Mouse (Mus musculus): Measurements from ENCODE around the gene Anks1b.

Gene Anks1b

DNA sequence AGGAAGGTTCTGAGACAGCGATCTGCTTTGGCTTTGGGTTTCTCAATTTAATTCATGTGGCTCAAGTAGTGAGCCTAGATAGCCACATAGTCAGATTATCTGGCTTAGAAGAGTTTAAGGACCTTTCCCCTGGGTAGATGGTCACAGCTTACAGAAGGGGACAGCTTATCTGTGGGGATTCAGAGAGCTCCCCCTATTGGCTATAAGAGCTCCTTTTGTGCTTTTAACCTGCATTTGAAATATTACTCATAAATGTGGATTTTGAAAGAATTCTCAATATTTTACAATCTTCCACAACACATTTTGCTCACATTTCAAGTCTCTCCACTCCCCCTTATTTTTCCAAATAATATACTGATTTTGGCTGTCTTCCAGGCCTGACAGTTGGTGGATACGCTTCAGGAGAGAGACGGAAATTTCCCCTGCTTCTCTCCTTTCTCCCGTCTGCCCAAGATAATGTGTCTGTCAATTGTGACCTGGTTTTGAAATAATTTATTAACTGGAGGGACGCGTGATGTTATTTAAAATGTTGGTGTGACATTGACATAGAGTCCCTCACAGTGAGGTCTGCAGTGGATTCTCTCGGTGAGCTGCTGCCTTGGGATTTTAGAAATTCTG lies 29.5 kb downstream of the Anks1b start:
- no peak for TF ChIP-seq GATA4 (IDR thresholded peaks at IDR 0.05; ENCODE audit: insufficient replicate concordance, low read length)

DNA sequence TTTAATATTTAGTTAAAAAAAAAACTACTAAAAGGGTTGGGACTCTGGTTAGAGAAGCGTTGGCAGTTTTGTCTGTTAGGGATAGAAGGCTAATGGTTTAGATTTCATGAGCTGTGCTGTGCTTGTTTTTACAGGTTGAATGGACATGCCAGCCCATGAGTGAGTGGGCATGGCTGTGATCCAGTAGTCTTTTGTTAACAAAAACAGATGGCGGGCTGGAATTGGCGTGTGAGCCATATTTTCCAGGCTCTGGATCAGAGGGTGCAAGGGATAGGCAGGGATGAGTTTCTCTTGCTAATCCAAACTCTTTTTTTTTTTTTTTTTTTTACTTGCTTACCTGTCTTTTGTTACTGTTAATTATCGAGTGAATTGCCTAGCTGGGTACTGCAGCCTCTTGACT lies 38.6 kb downstream of the Anks1b start:
- TF ChIP-seq GATA4 (IDR thresholded peaks at IDR 0.05; ENCODE audit: insufficient replicate concordance, low read length): no peak

DNA sequence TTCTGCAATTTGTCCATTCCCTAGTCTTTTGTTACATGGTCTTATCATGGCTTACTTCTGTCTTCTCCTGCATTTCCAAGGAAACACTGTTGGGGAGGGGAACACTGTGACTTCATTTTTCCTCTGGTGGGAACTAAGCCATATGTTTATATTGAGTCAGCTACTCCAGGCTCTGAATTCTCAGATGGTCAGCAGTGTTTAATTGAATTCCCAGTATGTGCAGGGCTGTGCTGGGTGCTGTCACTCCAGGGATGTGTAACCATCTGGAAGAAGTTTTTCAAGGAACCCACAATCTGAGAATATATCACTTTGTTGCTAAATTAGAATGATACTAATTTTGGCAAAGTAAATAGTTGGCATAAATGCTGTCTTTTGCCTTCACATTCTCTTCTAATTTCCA lies 39.9 kb downstream of the Anks1b start:
- no peak for TF ChIP-seq GATA4 (IDR thresholded peaks at IDR 0.05; ENCODE audit: insufficient replicate concordance, low read length)

DNA sequence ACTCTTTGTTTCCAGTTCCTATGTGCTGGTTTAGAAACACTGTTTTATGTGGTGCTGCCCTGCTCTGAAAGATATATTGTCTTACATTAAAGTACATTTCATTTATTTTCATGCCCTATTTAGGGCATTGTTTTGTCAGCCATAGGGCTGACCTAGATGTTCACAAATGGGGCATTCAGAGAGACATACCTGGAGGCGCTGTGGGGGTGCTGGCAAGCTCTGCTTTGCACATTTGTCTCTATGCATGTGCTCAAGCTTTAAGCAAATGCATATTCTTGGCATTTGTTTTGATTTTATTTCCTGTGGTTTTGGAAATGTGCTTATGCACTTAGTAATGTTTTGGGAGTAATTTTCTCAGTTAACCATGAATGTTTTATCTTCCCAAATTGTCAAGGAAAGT lies 43.8 kb downstream of the Anks1b start:
- TF ChIP-seq GATA4 (IDR thresholded peaks at IDR 0.05; ENCODE audit: insufficient replicate concordance, low read length): no peak

DNA sequence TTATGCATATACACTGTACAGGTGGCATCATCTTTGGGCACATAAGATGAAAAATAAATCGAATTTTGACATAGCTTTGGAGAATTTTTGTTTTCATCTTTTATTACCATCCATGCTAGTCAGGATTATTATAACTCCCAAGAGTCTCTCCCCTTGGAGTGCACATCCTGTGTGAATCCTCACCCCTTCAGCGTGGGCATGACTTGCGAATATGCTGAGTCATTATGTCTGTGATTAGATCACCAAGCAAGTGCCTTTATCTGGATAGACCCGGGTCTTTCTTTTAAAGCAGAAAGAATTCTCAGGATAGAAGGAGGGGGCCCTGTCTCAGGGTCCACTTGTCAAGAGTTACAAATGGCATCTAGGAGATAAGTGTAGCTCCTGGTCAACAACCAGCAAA lies 48.7 kb downstream of the Anks1b start:
- TF ChIP-seq GATA4 (IDR thresholded peaks at IDR 0.05; ENCODE audit: insufficient replicate concordance, low read length): no peak

DNA sequence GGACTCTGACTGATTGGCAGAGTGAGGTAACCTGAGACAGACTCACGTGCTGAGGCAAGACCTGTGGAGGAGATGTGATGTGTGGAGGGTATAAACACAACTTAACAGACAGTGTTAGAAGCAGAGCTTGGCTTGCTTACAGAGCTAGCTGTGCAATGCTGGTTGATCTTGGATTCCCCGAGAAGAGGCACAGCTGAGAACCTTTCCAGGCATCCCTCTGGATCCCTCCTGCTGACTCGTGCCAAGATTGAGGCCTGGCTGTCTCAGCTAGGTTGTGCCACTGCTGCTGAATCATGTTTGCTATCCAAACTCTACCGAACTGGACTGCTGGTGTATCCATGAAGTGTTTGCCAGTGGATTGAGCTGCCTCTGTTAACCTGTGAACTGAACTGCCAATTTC lies 68.9 kb downstream of the Anks1b start:
- no peak for TF ChIP-seq GATA4 (IDR thresholded peaks at IDR 0.05; ENCODE audit: insufficient replicate concordance, low read length)

DNA sequence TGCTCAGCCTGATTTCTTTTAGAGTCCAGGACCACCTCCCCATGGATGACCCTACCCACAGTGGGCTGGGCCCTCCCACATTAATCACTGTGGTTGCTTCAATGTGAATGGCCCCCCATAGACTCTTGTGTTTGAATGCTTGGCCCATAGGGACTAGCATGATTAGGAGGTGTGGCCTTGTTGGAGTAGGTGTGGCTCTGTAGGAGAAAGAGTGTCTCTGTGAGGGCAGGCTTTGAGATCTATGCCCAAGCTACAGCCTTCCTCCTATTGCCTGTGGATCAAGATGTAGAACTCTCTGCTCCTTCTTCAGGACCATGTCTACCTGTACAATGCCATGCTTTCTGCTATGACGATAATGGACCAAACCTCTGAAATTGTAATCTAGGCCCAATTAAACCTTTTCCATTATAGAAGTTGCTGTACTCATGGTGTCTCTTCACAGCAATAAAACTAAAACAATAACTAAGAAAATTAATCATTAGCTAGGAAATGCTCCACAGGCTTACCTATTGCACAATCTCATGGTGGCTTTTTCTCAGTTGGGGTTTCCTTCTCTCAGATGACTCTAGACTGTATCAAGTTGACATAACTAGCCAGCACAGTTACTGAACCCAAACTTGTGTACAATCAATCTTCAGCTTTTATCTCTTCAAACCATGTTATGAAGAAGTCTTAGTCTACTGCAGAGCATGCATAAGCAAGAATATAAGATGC lies 73.5 kb downstream of the Anks1b start:
- TF ChIP-seq GATA4 (IDR thresholded peaks at IDR 0.05; ENCODE audit: insufficient replicate concordance, low read length): no peak

DNA sequence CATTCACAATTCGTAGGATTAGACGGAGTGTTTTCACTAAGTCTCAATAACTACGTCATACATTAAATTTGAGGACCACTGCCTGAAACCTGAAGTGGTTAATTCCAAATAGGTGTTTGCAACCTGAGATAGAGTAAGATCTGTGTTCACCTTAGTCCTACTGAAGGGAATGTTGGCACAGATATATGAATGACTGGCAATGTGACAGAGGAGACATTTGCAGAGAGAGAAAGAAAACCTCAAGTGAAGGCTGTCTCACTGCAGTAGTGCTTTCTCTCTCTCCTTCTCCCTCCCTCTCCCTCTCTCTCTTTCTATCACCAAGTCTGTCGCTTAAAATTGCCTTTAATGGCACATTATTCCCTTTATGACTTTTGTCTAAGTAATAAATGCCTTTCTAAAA lies 101.1 kb downstream of the Anks1b start:
- TF ChIP-seq GATA4 (IDR thresholded peaks at IDR 0.05; ENCODE audit: insufficient replicate concordance, low read length): no peak

DNA sequence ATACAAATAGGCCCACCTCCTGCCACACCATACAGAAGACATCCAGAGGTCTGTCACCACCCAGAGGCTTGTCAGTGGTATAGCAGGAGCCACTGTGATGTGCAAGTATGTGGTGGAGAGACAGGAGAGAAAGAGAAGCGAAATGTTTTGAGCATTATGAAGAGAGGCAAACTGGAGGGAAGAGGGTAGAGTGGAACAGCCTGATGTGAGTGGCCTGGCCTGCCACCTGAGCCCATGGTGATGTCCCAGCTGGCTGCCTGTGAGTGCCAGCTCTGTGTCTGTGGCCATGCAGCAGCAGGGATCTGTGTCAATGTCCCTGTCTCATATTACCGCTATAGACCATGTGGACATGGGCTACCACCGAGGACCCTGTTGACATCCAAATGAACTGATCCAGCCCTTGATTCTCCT lies 102.1 kb downstream of the Anks1b start:
- no peak for TF ChIP-seq GATA4 (IDR thresholded peaks at IDR 0.05; ENCODE audit: insufficient replicate concordance, low read length)

DNA sequence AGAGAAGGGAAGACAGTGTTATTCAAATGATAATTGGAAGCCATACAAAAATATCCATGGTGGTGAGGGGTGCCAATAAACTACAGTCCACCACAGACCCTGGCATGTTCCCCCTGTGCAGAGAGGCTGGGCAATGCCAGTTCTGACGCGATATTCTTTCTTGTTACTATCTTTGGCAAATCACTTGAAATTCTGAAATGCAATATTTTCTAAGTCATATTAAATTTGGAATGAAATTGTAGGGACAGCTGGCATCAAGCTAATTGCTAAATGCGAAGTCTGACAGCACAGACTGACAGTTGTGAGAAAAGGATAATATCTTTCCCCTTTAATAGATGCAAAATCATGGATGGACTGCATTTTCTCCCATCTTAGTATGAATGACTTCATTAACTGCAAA lies 103.3 kb downstream of the Anks1b start:
- TF ChIP-seq GATA4 (IDR thresholded peaks at IDR 0.05; ENCODE audit: insufficient replicate concordance, low read length): no peak

DNA sequence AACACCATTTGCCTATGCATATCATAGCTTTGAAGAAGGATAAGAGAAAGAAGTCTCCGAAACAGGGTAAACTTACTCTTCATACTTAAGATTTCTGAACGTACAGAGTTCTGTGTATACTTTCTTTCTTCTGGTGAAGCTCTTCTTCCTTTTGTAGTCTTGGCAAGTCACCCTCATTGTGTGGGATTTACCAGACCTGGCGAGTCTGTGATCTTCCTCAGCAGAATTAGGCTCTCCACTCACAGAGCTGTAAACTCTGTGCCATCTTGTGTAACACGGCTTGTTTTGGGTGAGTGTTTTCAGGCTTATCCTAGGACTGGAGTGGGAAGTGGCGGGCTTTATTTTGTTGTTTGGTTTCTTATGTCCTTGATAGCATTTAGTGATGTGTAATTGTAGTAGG lies 120.9 kb downstream of the Anks1b start:
- no peak for TF ChIP-seq GATA4 (IDR thresholded peaks at IDR 0.05; ENCODE audit: insufficient replicate concordance, low read length)

DNA sequence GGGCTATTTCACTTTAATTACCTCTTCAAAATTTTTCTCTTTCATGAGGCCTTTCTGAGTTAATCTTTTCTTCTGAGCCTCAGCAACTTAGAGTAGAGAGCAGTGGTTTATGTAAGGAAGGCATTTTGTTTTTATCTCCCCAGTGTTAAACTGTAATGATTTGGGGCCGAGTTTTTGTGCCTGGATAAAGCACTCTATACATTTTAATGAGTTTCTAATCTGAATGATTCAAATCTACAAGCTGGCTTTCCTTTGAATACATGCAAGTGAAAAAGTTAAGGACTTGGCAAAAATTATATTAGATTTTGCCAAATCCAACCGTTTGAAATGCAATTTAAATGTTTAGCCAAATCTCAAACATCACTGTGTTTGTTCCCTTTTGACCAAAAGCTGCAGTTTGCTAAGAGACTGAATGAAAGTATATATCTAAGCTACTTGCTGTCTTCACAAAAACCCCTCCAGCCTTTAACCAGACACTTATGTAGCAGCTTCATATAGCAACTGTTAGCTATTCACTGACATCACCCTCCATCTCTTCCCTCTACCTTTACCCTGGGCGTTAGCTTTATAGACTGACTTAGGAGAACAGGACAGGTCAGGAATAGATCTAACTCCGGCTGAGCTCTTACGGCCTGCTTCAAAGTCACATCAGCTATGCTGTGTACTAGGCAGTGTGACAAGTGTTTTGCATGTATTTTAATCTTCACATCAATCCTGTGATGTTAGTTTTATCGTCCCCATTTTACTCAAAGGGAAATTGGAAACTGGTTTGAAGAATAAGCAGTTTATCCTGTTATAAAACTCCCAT lies 122.5 kb downstream of the Anks1b start:
- no peak for TF ChIP-seq GATA4 (IDR thresholded peaks at IDR 0.05; ENCODE audit: insufficient replicate concordance, low read length)

DNA sequence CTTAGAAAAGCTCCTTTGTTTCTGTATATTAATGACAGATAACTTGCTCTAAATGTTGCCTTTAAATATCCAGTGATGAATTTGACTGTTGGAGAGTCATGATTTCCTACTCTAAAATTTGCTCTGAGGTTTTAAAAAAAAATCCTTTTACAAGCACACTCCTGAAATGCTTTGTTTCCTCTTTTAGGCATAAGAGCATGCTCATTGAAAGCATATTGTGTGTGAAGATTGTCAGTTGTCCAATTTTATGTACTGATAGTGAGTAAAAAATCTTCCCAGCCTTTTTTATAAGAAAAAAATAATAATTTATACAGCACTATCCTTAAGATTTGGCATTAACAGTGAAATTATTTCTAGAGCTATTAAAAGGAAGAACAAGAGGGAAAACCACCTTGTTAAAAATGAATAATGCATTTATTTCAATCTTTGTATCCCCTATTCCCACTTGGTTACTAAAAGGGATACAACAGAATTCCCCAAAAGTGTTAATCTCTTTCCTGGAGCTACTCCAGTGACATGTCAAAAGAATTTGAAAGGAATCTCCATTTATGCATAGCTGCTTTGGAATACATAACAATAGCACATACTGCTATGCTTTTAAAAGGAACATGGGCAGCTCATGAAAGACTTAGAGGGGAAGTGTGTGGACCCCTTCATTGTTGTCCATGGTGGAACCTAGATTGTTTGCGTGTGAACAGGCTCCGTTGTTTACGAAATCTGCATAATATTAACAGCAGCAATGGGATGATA lies 130.8 kb downstream of the Anks1b start:
- no peak for TF ChIP-seq GATA4 (IDR thresholded peaks at IDR 0.05; ENCODE audit: insufficient replicate concordance, low read length)

DNA sequence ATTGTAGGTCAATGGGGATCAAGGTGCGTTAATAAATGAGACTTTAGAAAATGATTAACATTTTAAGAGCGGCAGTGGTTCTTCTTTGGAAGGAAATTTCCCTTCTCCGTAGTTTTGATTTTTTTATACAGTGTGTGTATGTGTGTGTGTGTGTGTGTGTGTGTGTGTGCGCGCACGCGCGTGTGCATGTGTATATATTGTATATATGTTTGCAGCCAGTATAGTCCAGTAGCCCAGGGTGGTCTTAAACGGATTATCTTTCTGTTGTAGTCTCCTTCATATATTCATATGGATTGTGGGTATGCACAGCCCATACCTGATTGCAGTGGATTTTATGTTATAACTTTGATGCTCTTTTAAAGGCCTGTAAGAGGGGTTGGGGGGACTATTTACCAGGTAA lies 131.6 kb downstream of the Anks1b start:
- TF ChIP-seq GATA4 (IDR thresholded peaks at IDR 0.05; ENCODE audit: insufficient replicate concordance, low read length): no peak

DNA sequence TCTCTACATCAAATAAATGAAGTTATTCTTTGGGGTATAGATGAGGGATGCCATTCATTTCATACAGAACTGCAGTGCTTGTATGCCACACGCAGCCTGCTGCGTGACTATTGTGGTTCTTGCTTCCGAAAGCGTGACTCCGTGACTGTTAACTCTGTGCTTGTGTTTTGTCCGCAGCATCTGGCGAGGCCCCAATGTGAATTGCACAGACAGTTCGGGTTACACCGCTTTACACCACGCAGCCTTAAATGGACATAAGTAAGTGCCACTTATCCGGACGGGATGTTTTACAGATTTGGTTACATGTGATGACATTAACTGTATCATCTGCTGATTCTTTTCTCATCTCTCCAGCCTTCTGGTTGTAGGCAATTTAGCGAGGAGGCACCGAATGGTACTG lies 159.7 kb downstream of the Anks1b start:
- no peak for TF ChIP-seq GATA4 (IDR thresholded peaks at IDR 0.05; ENCODE audit: insufficient replicate concordance, low read length)

Data from liver, adult (tissue).